Mouse (Mus musculus) urinary bladder, adult 2 months (tissue): Measurements from ENCODE around the gene Chst8. TPM values are rescaled to one million over a fixed set of nuclear protein-coding genes. Genes with fewer than 3 reads are reported as not detected.

ENCODE experiments used
- DNase-seq: peaks from one replicate; pipeline ENCODE4 v3.0.0; 2022; ENCODE audit warnings: low spot score
- polyA plus RNA-seq: library from polyadenylated mRNA; depleted of rRNA; stranded (reverse); fragments of >200 nt; gene quantifications from 2 replicates; pipeline ENCODE4 v1.2.3, GENCODE M21; 2012

Chst8 gene
- polyA plus RNA-seq, 1 experiment: 3.1 TPM

DNA sequence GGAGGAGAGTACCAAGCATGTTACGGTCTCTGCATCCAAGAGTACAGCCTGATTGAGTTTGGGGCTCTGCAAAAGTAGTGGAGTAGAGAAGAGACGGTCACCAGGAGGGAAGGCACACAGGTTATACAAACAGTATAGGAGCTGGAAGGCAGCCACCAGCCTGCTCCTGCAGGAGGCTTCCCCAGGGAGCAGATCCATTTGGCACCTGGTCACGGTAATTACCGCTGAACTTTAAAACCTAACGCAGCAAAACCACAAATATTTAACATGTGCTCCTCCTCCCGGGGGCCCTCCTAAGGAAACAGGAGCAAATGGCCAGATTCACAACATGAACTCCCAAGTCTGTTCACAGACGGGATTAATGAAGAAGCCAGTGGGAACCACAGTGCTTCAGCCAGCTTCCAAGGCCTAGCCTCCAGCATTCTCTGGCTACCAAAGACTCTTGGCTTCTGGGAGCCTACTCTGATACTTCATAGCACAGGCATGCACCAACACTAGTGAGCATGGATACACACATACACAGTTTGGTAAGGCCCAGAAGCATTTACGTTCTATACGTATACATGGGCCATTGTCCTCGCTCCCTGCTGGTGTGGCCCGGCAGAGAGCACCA lies 97.6 kb downstream of the Chst8 start:
- DNase-seq: no peak

DNA sequence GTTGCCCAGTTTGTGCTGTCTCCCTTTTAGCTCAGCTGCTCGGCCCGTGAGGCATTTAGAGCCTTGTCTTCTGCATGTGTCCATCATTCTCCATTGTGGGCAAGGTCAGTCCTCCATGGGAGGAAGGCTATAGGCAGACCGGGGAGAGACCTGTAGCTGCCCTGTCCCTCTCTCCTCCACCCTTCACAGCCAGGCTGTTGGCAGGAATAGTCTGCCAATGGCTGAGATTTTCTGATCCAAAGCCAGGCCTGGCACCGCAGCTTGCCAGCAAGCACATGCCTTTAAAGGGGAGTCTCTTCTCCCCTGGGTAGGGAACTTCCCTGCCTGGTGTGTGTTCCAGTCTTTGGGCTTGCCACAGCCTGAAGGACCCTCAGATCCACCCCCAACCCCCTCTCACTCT lies 103.4 kb downstream of the Chst8 start:
- DNase-seq: no peak

- DNase-seq: no peak
Observed at GRCm38 (mm10) chr7:34704401-34704800, 108.1 kb downstream of the Chst8 start.

- no peak for DNase-seq
Observed at GRCm38 (mm10) chr7:34703437-34703836, 109.1 kb downstream of the Chst8 start.

- no peak for DNase-seq
Observed at GRCm38 (mm10) chr7:34702718-34703351, 109.7 kb downstream of the Chst8 start.

DNA sequence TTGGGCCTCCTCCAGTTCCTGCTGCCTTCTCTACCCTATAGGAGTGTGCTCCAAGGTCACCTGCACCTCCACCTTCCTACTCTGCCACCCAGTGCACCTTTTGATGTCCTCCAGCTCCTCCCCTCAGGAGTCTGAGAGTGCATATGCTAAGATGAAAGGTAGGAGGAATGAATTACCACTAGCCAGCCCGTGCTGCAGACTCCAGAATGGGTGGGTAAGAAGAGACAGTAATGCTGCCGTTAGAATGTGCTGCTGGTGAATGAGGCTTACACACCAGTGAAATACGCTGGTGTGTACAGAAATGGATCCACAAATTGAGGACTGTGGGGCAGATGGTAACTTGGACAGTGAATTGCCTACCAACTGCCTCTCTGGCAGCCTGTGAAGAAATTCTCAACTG lies 112.6 kb downstream of the Chst8 start:
- no peak for DNase-seq

GRCm38 (mm10) chr7:34698221-34698620 lies 114.3 kb downstream of the Chst8 start:
- no peak for DNase-seq

DNA sequence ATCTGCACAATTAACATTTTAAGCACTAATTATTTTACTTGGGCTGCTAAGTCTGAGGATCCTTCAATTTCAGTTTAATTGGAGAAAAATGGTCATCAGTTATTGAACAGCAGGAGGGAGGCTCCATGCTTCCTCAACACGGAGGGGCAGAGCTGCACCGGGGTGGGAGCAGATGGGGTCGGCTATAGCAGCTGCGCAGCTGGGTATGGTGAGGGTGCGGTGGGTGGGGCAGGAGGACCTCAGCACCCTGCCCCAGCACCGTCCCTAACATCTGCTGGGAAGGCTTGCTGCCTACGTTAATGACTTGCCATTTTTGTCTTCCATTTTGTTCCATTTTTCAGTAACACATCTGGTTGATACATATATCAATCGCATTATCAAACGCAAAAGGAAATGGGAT lies 116.4 kb downstream of the Chst8 start:
- no peak for DNase-seq

DNA sequence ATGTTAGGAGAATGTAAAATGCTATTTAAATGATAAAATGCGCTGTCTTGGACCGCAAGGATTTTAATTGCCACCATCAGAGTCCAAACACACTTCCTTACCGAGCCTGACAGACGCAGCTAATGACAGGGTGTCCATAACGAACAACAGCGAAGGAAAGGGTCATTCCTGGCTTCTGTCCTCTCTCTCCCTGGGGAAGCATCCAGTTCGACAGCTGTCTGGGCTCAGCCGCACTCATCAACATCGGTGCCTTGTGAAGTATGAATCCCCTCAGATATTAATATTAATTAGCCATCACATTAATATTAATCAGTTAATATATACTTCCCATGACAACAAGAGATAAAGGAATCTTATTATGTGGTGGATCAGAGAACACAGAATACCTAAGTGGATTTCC lies 117.6 kb downstream of the Chst8 start:
- DNase-seq: no peak

DNA sequence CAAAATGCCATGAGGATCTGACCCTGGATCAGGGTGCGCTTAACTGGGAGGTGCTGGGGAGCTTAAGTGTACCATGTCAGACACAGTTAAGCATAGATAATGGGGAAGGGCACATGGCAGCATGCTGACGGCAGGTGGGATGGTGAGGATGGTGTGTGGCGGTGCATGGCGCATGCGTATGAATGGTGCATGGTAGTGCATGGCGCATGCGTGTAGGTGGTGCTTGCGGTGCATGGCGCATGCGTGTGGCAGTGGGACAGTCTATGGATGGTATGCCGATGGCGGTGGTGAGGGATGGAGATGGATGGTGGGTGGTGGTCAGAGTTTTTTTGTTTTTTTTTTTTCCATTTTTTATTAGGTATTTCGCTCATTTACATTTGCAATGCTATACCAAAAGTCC lies 118.6 kb downstream of the Chst8 start:
- DNase-seq: no peak

- no peak for DNase-seq
Observed at GRCm38 (mm10) chr7:34693072-34693471, 119.4 kb downstream of the Chst8 start.

DNA sequence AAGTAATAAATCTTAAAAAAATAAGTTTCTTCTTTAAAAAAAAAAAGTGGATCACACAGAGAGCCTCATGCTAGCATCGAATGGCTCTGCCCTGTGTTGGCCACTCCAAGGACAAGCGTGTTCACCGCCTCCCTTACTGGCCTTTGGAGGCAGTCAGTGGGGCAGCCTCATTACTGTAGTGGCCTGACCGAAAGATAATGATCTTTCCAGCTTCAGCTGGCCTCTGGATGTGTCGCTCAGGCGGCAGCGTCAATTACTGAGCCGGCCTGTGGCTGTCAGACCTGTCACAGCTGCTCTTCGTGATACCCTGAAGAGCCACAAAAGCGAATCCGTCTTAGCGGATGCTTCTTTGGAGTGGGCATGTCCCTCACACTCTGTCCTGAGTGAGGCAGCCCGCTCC lies 122.4 kb downstream of the Chst8 start:
- no peak for DNase-seq

- DNase-seq: no peak
Observed at GRCm38 (mm10) chr7:34689028-34689427, 123.5 kb downstream of the Chst8 start.

GRCm38 (mm10) chr7:34685801-34686200 lies 126.7 kb downstream of the Chst8 start:
- DNase-seq: no peak

GRCm38 (mm10) chr7:34685176-34685575 lies 127.3 kb downstream of the Chst8 start:
- DNase-seq: no peak

DNA sequence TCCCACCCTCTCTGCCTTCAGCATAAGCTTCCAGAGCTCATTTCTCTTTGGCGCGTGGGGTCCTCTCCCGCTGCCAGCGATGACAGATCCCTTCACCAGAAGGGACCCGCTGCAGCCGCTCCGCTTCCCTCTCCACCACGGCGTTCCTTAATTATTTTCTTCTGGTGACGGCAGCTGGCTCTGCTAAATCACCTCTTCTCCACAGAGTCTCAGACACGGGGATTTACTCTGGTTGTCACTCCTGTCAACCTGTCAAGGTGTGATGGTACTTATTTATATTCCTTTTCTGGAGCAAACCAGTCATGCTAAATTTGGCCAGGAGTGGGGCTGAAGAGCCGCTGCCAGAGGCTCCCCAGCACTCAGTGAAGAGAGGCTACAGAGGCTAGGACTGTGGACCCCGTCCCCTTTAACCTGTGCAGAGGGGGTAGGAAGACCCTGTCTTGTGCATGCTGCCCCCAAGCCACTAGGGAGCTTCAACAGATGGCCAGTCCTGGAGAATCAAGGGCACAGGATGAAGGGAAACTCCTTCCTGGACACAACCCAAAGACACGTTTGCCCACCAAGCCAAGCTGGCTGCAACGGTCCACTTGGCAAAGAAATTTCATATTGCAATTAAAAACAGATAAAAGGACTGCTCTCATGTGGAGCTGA lies 131.6 kb downstream of the Chst8 start:
- no peak for DNase-seq

GRCm38 (mm10) chr7:34679886-34680285 lies 132.6 kb downstream of the Chst8 start:
- DNase-seq: no peak

- peak; percentile 43 for DNase-seq
Observed at GRCm38 (mm10) chr7:34675831-34676514, 136.5 kb downstream of the Chst8 start.

GRCm38 (mm10) chr7:34675120-34675790 lies 137.3 kb downstream of the Chst8 start:
- DNase-seq: no peak

DNA sequence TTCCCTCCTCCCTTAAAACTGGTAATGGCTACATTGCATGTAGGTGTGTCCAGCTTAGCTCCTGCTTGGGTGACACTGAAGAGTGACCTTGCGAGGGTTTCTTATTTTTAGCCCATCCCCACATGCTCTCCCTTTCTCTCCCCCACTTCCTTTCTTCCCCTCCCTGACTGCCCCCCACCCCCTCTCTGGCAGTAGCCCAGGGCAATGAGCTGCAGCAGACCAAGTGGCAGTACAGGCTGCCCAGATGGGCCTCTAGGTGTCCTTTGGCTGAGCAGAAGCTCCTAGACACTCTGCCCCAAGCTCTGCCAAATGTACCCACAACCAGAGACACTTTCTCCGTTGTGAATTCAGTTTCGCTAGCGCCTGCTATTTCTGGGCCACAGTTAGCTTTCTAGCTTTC lies 139.6 kb downstream of the Chst8 start:
- DNase-seq: no peak

DNA sequence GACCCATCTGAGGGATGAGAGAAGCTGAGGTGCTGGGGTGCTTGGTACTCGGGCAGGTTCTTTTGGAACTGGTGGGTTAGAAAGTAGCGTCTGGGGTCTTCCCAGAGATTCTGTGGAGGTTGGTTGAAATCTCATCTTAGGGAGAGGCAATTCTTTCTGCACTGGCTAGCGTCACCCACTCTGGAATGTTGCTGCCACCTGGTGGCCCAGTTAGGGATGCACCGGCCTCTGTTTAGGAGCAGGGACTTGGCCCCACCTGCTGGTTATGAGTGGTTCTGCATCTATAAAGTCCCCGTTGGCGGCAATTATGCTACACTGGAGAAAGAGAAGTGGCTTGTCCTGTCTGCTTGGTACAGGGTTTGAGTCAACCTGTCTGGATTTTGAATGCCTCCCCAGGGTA lies 140.6 kb downstream of the Chst8 start:
- DNase-seq: peak; percentile 80

- no peak for DNase-seq
Observed at GRCm38 (mm10) chr7:34670778-34671177, 141.7 kb downstream of the Chst8 start.
